Mouse (Mus musculus): ENCODE measurements around the gene Psme2b. TPM values are rescaled to one million over a fixed set of nuclear protein-coding genes. Genes with fewer than 3 reads are reported as not detected.
"Not testable (repeated sequence)": the region's sequence is repeated elsewhere in the genome, so short reads cannot be mapped to it uniquely, and the experiment has no call there.

Psme2b gene
- polyA plus RNA-seq, 3 experiments from 2014 or later = 181 to 259 (median 225) TPM

- not testable (repeated sequence) for ATAC-seq
Measured at GRCm38 (mm10) chr11:48900654-48901566, 45.1 kb downstream of the Psme2b start.

GRCm38 (mm10) chr11:48898812-48899431 is 47.1 kb downstream of the Psme2b start:
- ATAC-seq = no peak

Other genes with a start within 250 kb of the Psme2b start
- 1,000 to 10,000 TPM; 1,163 to 1,603 (median 1,351) TPM for gene Rack1, start 145.9 kb downstream of the Psme2b start, polyA plus RNA-seq (2017; shearing (Covaris generic))
- gene Trim41, start 128.8 kb downstream of the Psme2b start, polyA plus RNA-seq (2017; shearing (Covaris generic)) = 1 to 10 TPM; 2.5 to 4.6 (median 3.3) TPM
- 1 to 10 TPM in 2 of 3 experiments, under 1 TPM in 1; 0.58 to 2.1 (median 1.1) TPM for gene Trim7, start 120.0 kb downstream of the Psme2b start, polyA plus RNA-seq (2017; shearing (Covaris generic))
- gene Gm12184, start 119.5 kb downstream of the Psme2b start, polyA plus RNA-seq (2017; shearing (Covaris generic)) = 1 to 10 TPM; 1.3 to 2.8 (median 2.5) TPM
- gene Irgm1, start 74.5 kb downstream of the Psme2b start, polyA plus RNA-seq (2017; shearing (Covaris generic)) = 100 to 1,000 TPM; 172 to 210 (median 188) TPM
- gene Gm5431, start 44.0 kb downstream of the Psme2b start, polyA plus RNA-seq (2017; shearing (Covaris generic)) = under 1 TPM; 0.22 to 0.59 (median 0.56) TPM
- gene Olfr56, start 32.7 kb upstream of the Psme2b start, polyA plus RNA-seq (2017; shearing (Covaris generic)) = under 1 TPM; 0.40 to 0.94 (median 0.52) TPM
- gene 9930111J21Rik1, start 33.2 kb upstream of the Psme2b start, polyA plus RNA-seq (2017; shearing (Covaris generic)) = 100 to 1,000 TPM; 121 to 163 (median 155) TPM
- gene Gm12185, start 46.0 kb upstream of the Psme2b start, polyA plus RNA-seq (2017; shearing (Covaris generic)) = 1 to 10 TPM; 3.0 to 8.4 (median 5.0) TPM
- 100 to 1,000 TPM; 207 to 408 (median 255) TPM for gene Tgtp1, start 48.0 kb upstream of the Psme2b start, polyA plus RNA-seq (2017; shearing (Covaris generic))
- gene 9930111J21Rik2, start 105.1 kb upstream of the Psme2b start, polyA plus RNA-seq (2017; shearing (Covaris generic)) = 100 to 1,000 TPM; 118 to 148 (median 136) TPM
- gene Tgtp2, start 118.0 kb upstream of the Psme2b start, polyA plus RNA-seq (2017; shearing (Covaris generic)) = 100 to 1,000 TPM; 344 to 542 (median 352) TPM
- gene Ifi47, start 130.4 kb upstream of the Psme2b start, polyA plus RNA-seq (2017; shearing (Covaris generic)) = 100 to 1,000 TPM; 364 to 477 (median 416) TPM
- gene Olfr1396, start 168.7 kb upstream of the Psme2b start, polyA plus RNA-seq (2017; shearing (Covaris generic)) = under 1 TPM in 2 of 3 experiments, not detected in 1; 0.67 to 0.74 TPM
- not detected for gene Olfr1395, start 196.1 kb upstream of the Psme2b start, polyA plus RNA-seq (2017; shearing (Covaris generic))
- gene Olfr1394, start 208.2 kb upstream of the Psme2b start, polyA plus RNA-seq (2017; shearing (Covaris generic)) = not detected
- under 1 TPM in 1 of 3 experiments, not detected in 2; 0.39 TPM for gene Btnl9, start 241.0 kb upstream of the Psme2b start, polyA plus RNA-seq (2017; shearing (Covaris generic))

All from inflammation-experienced regulatory T-cells, adult 6 months (primary cell).